Mouse (Mus musculus): ENCODE measurements at regions not wholly inside any gene's neighbourhood (a gene's known extent, or its start where the extent isn't known, plus 50 kb on each side); places are given as distances from the start of the nearest gene placed in this dataset.

- no peaks in the 10 kb centered on the region for H3K4me1 ChIP-seq (ENCODE audit: control insufficient read depth in 1 of 2, insufficient read depth in 2 of 2)
- H3K79me2 ChIP-seq (replicated peaks; ENCODE audit: control insufficient read depth, extremely low read depth, insufficient read depth, poor library complexity, severe bottlenecking) = no peaks in the 10 kb centered on the region
- H3K4me2 ChIP-seq (ENCODE audit: insufficient read depth, low read depth, poor library complexity, severe bottlenecking) = no peak overlapping the region
- in situ Hi-C loops (cut with MboI; ENCODE audit: low pct_ligation_motif_present, low pct_unique_long_range_greater_than_20kb, low sequenced_read_pairs) (no loop called here), dilution Hi-C loops (cut with MboI; ENCODE audit: extremely low pct_ligation_motif_present, extremely low pct_unique_long_range_greater_than_20kb, low sequenced_read_pairs) (no loop called here)
- no peak for DNase-seq (ENCODE audit: extremely low read depth)
- H3K9me3 ChIP-seq (replicated peaks; ENCODE audit: low read length) = peaks cover 75% of the 10 kb centered on the region
- no peaks in the 10 kb centered on the region for H3K36me3 ChIP-seq (replicated peaks in 1 of 2; ENCODE audit: control insufficient read depth in 1 of 2, insufficient read depth in 1 of 2, low read length in 1 of 2)
- no peak overlapping the region for H3K27ac ChIP-seq (ENCODE audit: insufficient read depth, low read depth)
- no peaks in the 10 kb centered on the region for H3K27me3 ChIP-seq (replicated peaks)
- H3K4me3 ChIP-seq (replicated peaks in 1 of 3; ENCODE audit: low read depth in 2 of 3, low read length in 2 of 3, poor library complexity in 1 of 3) = no peak overlapping the region
- H3K9ac ChIP-seq (ENCODE audit: insufficient read depth, low read depth) = no peak overlapping the region
- TF ChIP-seq CHD2 (IDR thresholded peaks at IDR 0.05; ENCODE audit: low read length) (no peak), NELFE (IDR thresholded peaks at IDR 0.05; ENCODE audit: low read depth, low read length) (no peak), ZMIZ1 (IDR thresholded peaks at IDR 0.05; ENCODE audit: low read depth, low read length) (no peak), CHD1 (IDR thresholded peaks at IDR 0.05; ENCODE audit: low read depth, low read length) (no peak)
Observed at GRCm38 (mm10) chr13:48102156-48102555, 158.9 kb upstream of the Id4 start.

- TF ChIP-seq MAX (IDR thresholded peaks at IDR 0.05; ENCODE audit: low read length) = no peak
- TF ChIP-seq CHD1 (IDR thresholded peaks at IDR 0.05; ENCODE audit: low read depth, low read length) = no peak
- TF ChIP-seq MAFK (IDR thresholded peaks at IDR 0.05; ENCODE audit: insufficient replicate concordance, low read length) = no peak
- no peak for TF ChIP-seq ZMIZ1 (IDR thresholded peaks at IDR 0.05; ENCODE audit: low read depth, low read length)
- TF ChIP-seq ZC3H11A (IDR thresholded peaks at IDR 0.05; ENCODE audit: low read depth, low read length) = no peak
- no peak for TF ChIP-seq USF2 (conservative IDR thresholded peaks at IDR 0.05; ENCODE audit: low read depth, low read length)
- no peak for TF ChIP-seq JUND (conservative IDR thresholded peaks at IDR 0.05; ENCODE audit: low read depth, low read length)
- TF ChIP-seq ZNF384 (IDR thresholded peaks at IDR 0.05; ENCODE audit: low read depth, low read length) = no peak
- TF ChIP-seq E2F4 (IDR thresholded peaks at IDR 0.05; ENCODE audit: insufficient replicate concordance, low read depth, low read length) = no peak
- no peak for TF ChIP-seq POLR2AphosphoS2 (IDR thresholded peaks at IDR 0.05; ENCODE audit: low read depth, low read length)
- TF ChIP-seq BHLHE40 (IDR thresholded peaks at IDR 0.05; ENCODE audit: low read depth, low read length) = no peak
- no peak for TF ChIP-seq POLR2A (IDR thresholded peaks at IDR 0.05; ENCODE audit: low read depth, low read length)
- TF ChIP-seq HCFC1 (IDR thresholded peaks at IDR 0.05; ENCODE audit: low read depth, low read length) = no peak
- no peak for TF ChIP-seq TBP (conservative IDR thresholded peaks at IDR 0.05; ENCODE audit: low read depth, low read length)
- no peak for TF ChIP-seq PAX5 (IDR thresholded peaks at IDR 0.05; ENCODE audit: low read length)
- no peak for TF ChIP-seq GABPA (IDR thresholded peaks at IDR 0.05; ENCODE audit: insufficient replicate concordance, low read depth, low read length)
- no peak for TF ChIP-seq CTCF (conservative IDR thresholded peaks at IDR 0.05 in 1 of 2, IDR thresholded peaks at IDR 0.05 in 1 of 2; ENCODE audit: low read depth in 2 of 2, low read length in 2 of 2)
- TF ChIP-seq USF1 (IDR thresholded peaks at IDR 0.05; ENCODE audit: low read depth, low read length) = no peak
- no peak for TF ChIP-seq EP300 (IDR thresholded peaks at IDR 0.05; ENCODE audit: low read length)
- Histone ChIP-seq H3K27me3 (replicated peaks) (no peaks in the 10 kb centered on the region), H3K4me1 (ENCODE audit: control insufficient read depth in 1 of 2, insufficient read depth in 2 of 2) (no peaks in the 10 kb centered on the region), H3K9ac (ENCODE audit: insufficient read depth, low read depth) (no peak overlapping the region), H3K36me3 (replicated peaks in 1 of 2; ENCODE audit: control insufficient read depth in 1 of 2, insufficient read depth in 1 of 2, low read length in 1 of 2) (no peaks in the 10 kb centered on the region), H3K79me2 (replicated peaks; ENCODE audit: control insufficient read depth, extremely low read depth, insufficient read depth, poor library complexity, severe bottlenecking) (no peaks in the 10 kb centered on the region), H3K4me2 (ENCODE audit: insufficient read depth, low read depth, poor library complexity, severe bottlenecking) (no peak overlapping the region), H3K27ac (ENCODE audit: insufficient read depth, low read depth) (no peak overlapping the region), H3K9me3 (replicated peaks; ENCODE audit: low read length) (peaks cover 72% of the 10 kb centered on the region), H3K4me3 (replicated peaks in 1 of 3; ENCODE audit: low read depth in 2 of 3, low read length in 2 of 3, poor library complexity in 1 of 3) (no peak overlapping the region)
- in situ Hi-C loops (cut with MboI; ENCODE audit: low pct_ligation_motif_present, low pct_unique_long_range_greater_than_20kb, low sequenced_read_pairs) = no loop called here
- no peak for DNase-seq (ENCODE audit: extremely low read depth)
- dilution Hi-C loops (cut with MboI; ENCODE audit: extremely low pct_ligation_motif_present, extremely low pct_unique_long_range_greater_than_20kb, low sequenced_read_pairs) = no loop called here
Observed at GRCm38 (mm10) chr13:48102576-48102975, 158.5 kb upstream of the Id4 start.
